Mouse (Mus musculus) cerebellum, postnatal 36 days (tissue): Measurements from ENCODE around the gene Gid8.
"Not testable (repeated sequence)": the region's sequence is repeated elsewhere in the genome, so short reads cannot be mapped to it uniquely, and the experiment has no call there.

Source experiments
- DNase-seq, 2 experiments: peaks; one replicate each; pipeline ENCODE4 v3.0.0; 2021 to 2022; ENCODE audit warnings: mixed read lengths in 2 of 2

Gene Gid8

GRCm38 (mm10) chr2:180710276-180711155 is 599 bp downstream of the Gid8 start:
- DNase-seq: no peak

DNA sequence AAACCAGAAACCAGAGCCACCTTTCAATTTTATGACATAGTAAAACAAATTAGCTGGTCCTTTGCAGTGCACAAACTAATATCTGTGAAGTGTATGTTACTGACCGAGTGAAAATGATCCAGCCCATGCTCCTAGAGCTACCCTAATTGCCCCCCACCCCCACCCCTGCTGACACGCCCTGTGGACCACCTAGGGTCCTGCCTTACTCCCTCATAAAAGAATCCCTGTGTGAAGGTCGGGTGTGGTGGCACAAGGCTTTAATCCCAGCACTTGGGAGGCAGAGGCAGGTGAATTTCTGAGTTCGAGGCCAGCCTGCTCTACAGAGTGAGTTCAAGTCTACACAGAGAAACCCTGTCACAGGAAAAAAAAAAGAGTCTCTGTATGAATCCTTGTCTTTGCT is 1.6 kb downstream of the Gid8 start:
- DNase-seq: no peak

DNA sequence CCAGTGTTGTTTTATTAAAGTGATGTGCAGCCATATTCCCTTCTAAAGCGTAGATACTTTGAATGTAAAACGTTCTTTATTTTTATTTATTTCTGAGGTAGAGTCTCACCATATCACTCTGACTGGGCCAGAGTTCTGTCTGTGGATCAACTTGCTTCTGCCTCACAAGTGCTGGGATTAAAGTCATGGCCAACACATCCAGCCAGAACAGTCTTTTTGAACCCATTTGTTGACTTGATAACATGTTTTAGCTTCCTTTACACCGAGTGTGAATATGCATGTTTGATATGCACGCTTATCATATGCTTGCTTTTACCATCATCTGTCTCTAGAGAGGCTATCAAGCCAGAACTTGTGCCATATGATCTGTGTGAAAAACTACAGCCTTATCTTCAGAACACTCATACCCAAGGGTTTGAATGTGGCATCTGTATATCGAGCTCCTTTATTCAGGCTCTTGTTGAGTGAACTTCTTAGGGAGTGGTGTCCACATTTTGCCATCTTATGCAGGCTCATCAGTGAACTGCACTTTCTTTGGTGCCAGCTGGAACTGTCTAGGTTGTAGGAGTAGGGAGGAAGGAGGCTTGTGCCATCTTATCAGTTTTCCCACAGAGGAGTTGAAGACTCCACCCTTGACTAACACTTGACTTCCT is 2.2 kb downstream of the Gid8 start:
- DNase-seq: no peak

DNA sequence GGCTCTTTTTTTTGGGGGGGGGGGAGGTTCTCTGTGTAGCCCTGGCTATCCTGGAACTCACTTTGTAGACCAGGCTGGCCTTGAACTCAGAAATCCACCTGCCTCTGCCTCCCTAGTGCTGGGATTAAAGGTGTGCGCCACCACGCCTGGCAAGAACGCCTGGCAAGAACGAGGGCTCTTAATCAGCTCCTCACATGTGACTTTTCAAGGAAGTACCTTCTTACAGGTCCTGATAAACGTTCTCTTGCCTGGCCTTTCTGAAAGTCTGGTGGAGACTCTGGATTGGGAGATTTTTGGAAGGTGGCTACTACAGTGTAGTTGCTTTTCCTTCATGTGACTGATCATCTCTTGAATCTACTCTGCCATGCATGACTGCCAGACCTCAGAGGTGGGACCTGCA is 12.8 kb downstream of the Gid8 start:
- not testable (repeated sequence) for DNase-seq

- DNase-seq: no peak
These were observed 13.9 kb downstream of the Gid8 start for GRCm38 (mm10) chr2:180723865-180724264.

- DNase-seq: no peak
These were observed 14.9 kb downstream of the Gid8 start, which contains the start of gene Slc17a9 for GRCm38 (mm10) chr2:180724585-180725413. TSS of gene Slc17a9 (plus strand) at chr2:180725263.

GRCm38 (mm10) chr2:180725414-180725778 is 15.5 kb downstream of the Gid8 start:
- no peak for DNase-seq

DNA sequence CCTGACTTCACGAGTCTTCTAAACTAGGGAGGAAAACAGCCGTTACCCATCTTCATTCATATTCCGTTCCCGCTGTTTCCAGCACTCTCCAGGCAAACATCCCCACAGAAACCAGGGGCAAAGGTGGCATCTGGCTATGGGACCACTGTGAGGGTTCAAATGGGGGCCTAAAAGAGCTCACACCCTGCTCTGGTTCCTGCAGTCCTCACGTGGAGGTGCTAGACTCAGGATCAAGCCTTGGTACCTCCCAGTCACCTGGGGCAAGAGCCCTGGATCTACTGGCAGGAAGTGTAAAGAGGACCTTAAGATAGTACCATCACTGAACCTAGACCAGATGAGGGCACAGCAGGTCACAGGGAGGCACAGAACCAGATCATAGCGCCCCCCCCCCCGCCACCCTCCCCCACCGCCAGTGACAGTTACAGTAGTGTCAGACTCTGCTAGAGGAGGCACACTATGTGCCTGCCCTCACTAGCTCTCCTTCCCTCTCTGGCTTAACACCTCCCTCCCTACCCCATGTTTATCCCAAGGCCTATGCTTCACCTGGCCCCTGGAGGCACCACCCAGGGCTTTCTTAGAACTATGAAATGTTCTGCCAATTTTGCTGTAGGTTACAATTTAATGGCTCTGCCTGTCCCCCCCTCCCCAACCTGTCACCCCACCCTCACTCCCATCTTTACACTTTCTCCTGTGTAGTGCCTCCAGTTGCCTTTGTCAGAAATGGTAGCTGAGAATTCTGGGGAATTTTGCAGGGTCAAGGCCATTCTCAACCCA is 16.1 kb downstream of the Gid8 start:
- DNase-seq: no peak

DNA sequence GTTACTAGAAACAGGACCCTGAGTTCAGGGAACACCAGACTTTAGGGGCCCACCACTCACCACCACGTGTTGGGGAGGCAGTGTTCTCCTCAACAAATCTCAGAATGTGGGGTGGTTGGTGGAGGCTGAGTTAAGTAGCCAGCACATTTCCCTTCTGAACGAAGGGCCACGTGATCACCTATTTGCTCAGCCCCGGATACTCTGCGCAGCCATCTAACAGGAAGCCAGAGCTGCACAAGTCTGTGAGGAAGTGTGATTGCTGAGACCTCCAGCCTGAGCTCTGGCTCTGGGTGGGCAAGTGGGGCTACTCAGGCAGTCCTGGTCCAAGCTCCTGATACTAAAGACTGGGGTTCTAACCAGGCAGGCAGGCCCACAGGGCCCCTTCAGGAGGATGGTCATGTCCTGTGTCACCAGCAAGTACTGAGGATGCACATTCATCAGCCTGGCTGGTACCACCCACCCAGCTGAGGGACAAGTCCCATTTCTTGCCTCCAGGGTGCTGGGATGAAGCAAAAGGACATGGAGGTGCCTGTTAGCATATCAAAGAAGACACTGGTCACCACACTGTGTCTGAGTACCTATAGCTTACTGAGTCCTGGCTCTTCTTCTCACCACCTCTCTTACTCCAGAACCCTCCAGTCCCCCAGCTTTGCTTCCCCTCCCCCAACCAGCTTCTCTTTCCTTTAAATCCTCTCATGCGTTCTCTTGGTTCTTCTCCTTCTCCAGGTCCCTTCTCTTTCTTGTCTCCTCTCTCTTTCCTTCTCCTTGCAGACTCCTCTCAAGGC is 16.9 kb downstream of the Gid8 start:
- DNase-seq: no peak

DNA sequence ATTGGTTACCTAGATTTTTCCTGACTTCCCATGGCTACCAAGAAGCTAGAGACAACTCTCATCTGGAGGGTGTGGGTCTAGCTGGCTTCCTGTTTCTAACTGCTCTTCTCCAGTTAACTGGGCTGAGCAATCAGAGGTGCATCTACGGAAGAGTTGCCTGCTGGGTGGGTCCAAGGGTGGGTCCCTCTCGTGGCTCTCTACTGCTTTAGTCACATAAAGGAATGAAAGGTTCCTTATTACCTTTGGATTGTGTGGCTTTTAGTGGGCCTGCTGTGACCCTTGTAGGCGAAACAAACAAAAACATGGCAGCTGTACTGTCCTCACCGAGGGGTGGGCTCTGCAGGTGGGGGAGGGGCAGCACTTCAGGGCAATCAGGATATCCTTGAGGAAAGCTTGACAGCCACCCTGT is 17.7 kb downstream of the Gid8 start:
- no peak for DNase-seq

DNA sequence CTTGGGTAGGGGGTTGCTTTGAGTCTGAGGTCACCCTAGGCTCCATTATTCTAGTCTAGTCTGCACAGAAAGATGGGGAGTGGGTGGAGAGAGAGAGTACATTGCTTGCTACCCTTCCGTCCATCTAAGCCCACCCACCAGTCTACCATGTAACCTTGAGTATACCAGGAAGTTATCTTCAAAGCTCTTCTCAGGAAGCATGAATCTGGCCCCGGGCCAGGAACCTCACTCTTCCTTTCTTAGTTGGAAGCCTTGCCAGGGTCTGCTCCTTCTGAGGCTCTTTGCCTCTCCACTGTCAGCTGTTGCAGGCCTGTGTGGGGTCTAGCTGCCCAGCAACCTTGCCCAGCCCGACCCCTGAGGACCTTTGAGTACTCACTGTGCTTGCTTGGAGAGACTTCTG is 21.1 kb downstream of the Gid8 start:
- DNase-seq: no peak

DNA sequence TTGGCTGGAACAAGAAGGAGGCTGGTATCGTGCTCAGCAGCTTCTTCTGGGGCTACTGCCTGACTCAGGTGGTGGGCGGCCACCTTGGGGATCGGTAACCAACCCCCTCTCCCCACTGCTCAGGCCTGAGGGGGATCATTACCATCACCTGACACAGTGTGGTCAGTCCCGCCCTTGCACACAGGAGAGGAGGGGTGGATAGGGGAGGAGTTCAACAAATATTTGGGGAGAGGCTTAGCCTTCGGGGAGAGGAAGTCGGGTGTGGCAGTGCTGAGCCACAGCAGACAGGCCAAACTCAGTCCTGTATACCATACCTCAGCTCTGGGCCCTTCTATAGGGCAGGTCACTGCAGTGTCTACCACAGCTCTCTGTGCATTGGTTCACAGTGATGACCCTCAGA is 22.1 kb downstream of the Gid8 start:
- DNase-seq: no peak

GRCm38 (mm10) chr2:180735232-180735631 is 25.3 kb downstream of the Gid8 start:
- DNase-seq: no peak

DNA sequence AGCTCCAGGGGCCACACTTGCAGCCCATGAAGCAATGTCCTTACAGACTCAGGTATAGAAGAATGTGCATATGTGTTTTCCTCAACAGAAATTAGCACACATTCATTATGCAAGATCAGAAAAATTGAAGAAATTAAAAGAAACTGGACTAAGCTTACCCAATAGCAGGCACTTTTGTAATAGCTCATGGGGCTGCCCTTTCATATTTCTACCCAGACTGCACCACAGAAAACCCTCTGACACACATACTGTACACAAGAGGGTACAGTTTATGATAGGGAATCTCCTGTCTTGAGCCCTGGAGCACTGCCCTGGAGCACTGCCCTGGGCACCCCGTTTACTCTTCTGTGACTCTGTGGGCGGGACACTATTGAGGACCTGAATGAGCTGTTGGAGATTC is 28.1 kb downstream of the Gid8 start:
- no peak for DNase-seq

DNA sequence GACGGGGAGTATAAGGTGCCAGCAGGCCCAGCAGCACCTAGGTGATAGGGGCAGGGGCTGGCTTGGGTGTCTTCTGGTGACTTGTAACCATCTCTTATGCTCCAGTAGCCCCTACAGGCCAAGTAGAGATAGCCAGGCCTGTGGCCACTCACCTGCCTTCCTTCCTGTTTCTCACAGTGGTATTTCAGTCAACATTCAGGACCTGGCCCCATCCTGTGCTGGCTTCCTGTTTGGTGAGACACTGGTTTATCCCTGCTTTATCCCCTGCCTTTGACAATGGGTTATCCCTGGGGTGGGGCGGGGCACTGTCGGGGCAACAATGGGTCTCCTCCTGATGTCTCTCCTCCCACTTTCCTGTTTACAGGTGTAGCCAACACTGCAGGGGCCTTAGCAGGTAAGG is 30.4 kb downstream of the Gid8 start:
- no peak for DNase-seq

DNA sequence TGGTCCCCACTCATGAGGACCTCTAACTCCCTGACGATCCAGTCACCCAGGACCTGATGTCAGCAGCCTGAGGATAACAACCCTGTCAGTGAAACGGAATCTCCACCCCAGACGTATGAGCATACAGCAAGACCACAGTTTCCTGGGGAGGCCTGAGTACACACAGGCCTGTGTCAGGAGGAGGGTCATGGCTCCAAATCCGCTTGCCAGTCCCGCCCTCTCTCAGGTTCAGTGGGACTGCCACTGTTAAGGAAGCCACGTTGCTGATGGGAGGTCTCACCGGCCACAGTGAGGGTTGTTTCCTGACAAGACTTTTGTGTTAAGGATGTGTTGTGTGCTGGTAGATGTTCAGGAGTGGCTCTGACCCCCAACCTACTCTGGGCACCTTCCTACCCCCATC is 31.5 kb downstream of the Gid8 start:
- DNase-seq: no peak

GRCm38 (mm10) chr2:180742820-180743219 is 32.9 kb downstream of the Gid8 start:
- no peak for DNase-seq

- DNase-seq: no peak
These were observed 33.4 kb downstream of the Gid8 start for GRCm38 (mm10) chr2:180743321-180743720.

DNA sequence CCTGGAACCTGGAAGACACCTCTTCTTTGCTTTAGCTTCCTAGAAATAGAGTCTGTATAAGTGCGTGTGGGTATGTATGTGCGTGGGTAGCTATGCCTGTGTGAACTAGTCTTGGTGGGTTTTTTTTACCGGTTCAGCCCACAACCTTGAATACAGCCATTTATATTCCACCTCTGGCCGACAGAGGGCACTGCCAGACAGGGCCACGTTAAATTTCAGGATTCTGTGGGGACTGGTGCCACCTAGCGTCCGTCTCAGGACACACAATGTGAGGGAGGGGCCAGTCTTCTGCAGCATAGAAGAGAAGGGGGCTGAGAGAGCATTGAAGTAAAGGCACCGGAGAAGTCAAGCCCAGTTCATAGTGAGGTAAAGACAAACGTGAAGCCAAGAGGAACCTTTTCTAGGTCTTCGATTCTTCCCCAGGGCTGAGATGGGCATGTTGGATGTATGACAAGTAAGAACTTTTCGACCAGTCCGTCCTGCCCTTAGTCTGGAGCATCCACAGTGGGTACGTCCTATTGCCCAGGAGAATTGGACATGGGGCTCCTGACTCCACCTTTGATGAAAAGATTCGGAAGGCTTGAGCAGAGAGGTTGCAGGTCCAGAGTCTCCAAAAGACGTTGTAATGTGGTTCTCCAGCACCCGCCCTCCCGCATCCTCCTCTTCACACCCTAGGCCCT is 35.5 kb downstream of the Gid8 start:
- DNase-seq: peak; percentile 86 to 88

DNA sequence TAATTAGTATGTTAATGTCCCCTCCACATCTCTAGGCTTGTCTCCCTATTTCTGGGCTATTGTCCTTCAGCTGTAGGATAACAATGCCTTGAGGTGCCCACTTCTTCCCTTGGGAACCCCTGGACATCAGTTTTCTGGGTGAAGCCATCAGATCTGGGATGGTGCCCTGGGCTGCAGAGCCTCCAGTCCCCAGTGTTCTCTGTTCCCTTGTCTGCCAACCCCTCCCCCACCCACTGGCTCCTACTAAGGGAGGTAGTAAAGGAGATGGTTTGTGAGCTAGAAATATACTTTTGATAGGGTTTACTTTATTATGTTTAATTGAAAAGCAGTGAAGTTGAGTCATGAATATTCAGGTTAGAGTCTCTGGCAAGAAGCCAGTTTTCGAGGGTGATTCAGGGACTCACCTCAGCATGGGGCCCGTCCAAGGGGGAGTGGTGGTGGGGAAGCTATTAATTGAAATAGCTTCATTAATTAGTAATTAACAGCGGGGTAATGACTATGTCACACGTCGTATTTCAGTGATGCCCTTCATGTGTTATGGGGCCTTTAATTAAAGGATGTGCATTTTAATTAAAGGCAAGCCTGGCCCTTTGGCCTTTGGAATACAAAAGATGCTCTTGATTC is 36.8 kb downstream of the Gid8 start:
- no peak for DNase-seq

DNA sequence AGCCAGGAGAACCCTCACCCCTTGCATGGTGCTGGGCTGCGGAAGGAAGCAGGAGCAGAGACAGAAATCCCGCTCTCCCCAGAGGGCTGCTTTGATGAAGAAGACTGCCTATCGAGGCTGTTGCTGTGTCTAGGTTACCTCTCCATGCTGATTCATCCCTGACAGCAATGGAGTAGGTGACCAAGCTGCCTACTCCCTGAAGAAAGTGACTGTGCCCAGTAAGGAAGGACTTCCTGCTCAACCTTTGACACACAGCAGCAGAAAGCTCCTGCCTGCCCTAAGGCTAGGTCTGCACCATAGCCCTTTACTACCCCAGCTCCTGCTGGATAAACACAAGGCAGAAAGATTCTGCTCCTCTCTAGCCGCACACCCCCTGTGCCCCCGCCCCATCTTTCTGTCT is 39.0 kb downstream of the Gid8 start:
- DNase-seq: no peak
